Mouse (Mus musculus) bone marrow macrophage, adult 2 months (primary cell): ENCODE data around the gene Gm2000.

Experiments
- CTCF ChIP-seq: IDR thresholded peaks from 2 replicates; pipeline ENCODE4 v1.5.1; 2012; ENCODE audit warnings: low read depth, mild to moderate bottlenecking, low read length, moderate library complexity
- POLR2A ChIP-seq: IDR thresholded peaks from 2 replicates; pipeline ENCODE4 v1.6.1; 2012; ENCODE audit warnings: mild to moderate bottlenecking, low read depth, low read length, borderline replicate concordance

DNA sequence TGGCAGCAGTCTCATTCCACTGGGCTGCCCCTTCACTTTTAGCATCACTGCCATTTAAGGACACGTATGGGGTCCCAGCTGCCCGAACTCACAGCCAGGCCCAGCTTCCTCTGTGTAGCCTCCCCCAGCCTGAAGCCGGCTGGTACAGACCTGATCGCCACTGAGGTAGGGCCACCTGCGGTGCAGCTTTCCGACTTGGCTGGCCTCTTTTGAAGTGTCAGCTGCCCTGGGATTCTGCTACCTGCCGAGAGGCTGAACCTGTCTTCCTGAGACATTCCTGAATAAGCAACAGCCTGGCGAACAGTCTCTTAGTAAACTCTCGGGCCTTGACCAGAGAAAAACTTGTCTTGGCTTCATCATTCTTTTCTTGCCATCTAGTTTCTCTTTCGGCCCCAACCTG lies 37.4 kb downstream of the Gm2000 start:
- TF ChIP-seq CTCF (no peak), POLR2A (no peak)
